Mouse (Mus musculus) bone marrow, adult 2 months (tissue): ENCODE results near the gene Nudcd3.

ENCODE experiments used
- CTCF ChIP-seq: fragments of 200-500 bp; IDR thresholded peaks from 2 replicates; pipeline ENCODE4 v1.5.1; 2011; ENCODE audit warnings: low read length, control low read depth; ENCODE audit not compliant: control insufficient read depth, insufficient read depth
- POLR2A ChIP-seq: fragments of 200-500 bp; IDR thresholded peaks from 2 replicates; pipeline ENCODE4 v1.6.1; 2011; ENCODE audit warnings: low read depth, mild to moderate bottlenecking, control low read depth, low read length, borderline replicate concordance; ENCODE audit not compliant: control insufficient read depth

- TF ChIP-seq POLR2A (no peak), CTCF (no peak)
Measured at GRCm38 (mm10) chr11:6063065-6063464, 137.2 kb downstream of the Nudcd3 start.
